Mouse (Mus musculus) liver, embryonic 14.5 days (tissue): ENCODE data around the gene Gm28051. TPM values are rescaled to one million over a fixed set of nuclear protein-coding genes. Genes with fewer than 3 reads are reported as not detected.
A peak's percentile ranks its signal among the peaks of the same experiment; 100 is the strongest.

Experiments
- ATAC-seq: fragments of 200-750 bp; cut with Nextera tagmentation; 2 replicates; pipeline ENCODE4 v1.8.0; 2017; ENCODE audit warnings: moderate number of reproducible peaks, mild to moderate bottlenecking, moderate library complexity; ENCODE audit not compliant: insufficient read depth
- DNase-seq, 3 experiments: peaks; one replicate each; pipeline ENCODE4 v3.0.0-alpha.2; 2012 to 2013; ENCODE audit warnings: low read depth in 3 of 3, low spot score in 3 of 3
- H3K27ac ChIP-seq: fragments of 300-500 bp; sonication (generic); 2 replicates; pipeline ENCODE4 v1.5.1; 2014; ENCODE audit warnings: moderate library complexity, mild to moderate bottlenecking, control low read depth, inconsistent platforms
- H3K27me3 ChIP-seq: fragments of 300-500 bp; sonication (generic); 2 replicates; pipeline ENCODE4 v1.6.1; 2014; ENCODE audit warnings: mild to moderate bottlenecking, low read length, moderate library complexity; ENCODE audit not compliant: control insufficient read depth, insufficient read depth
- H3K36me3 ChIP-seq: fragments of 300-500 bp; sonication (generic); replicated peaks from 2 replicates; pipeline ENCODE4 v1.6.1; 2014; ENCODE audit warnings: low read depth; ENCODE audit not compliant: control insufficient read depth, insufficient read depth
- H3K4me1 ChIP-seq, 2 experiments: fragments of 200-500 bp in 1 of 2; fragments of 300-500 bp in 1 of 2; sonication (generic) in 1 of 2; replicated peaks; 2 replicates each; pipeline ENCODE4 v1.6.1; 2012 to 2014; ENCODE audit warnings: antibody characterized with exemption in 1 of 2, inconsistent platforms in 1 of 2, low read length in 1 of 2; ENCODE audit not compliant: control insufficient read depth in 2 of 2, insufficient read depth in 2 of 2
- H3K4me2 ChIP-seq: fragments of 300-500 bp; sonication (generic); 2 replicates; pipeline ENCODE4 v1.6.1; 2014; ENCODE audit warnings: low read depth, mild to moderate bottlenecking, control low read depth, moderate library complexity
- H3K4me3 ChIP-seq, 2 experiments: fragments of 200-500 bp in 1 of 2; fragments of 300-500 bp in 1 of 2; sonication (generic) in 1 of 2; 2 replicates each; pipeline ENCODE4 v1.5.1; 2012 to 2014; ENCODE audit warnings: low read depth in 2 of 2, low read length in 2 of 2, mild to moderate bottlenecking in 2 of 2, control low read depth in 1 of 2, inconsistent platforms in 1 of 2, moderate library complexity in 1 of 2; ENCODE audit not compliant: insufficient read depth in 1 of 2
- H3K9ac ChIP-seq: fragments of 300-500 bp; sonication (generic); replicated peaks from 2 replicates; pipeline ENCODE4 v1.6.1; 2014; ENCODE audit warnings: mild to moderate bottlenecking, control low read depth, moderate library complexity
- H3K9me3 ChIP-seq: fragments of 300-500 bp; sonication (generic); 2 replicates; pipeline ENCODE4 v1.6.1; 2016; ENCODE audit warnings: low read length, mixed read lengths; ENCODE audit not compliant: control insufficient read depth
- CTCF ChIP-seq: IDR thresholded peaks from 2 replicates; pipeline ENCODE4 v1.5.1; 2016; ENCODE audit warnings: antibody characterized with exemption, low read depth, control low read depth
- EP300 ChIP-seq: IDR thresholded peaks from 2 replicates; pipeline ENCODE4 v1.6.1; 2016; ENCODE audit warnings: antibody characterized with exemption, low read depth
- WGBS: fragments of 180-500 bp; shearing (Covaris S2); extraction: QIAGEN DNeasy Blood & Tissue Kit; methylation state at CpG from one replicate; pipeline ENCODE4 v1.1.7; 2014; ENCODE audit not compliant: insufficient replicate concordance; 5-methylcytosine and 5-hydroxymethylcytosine counted together
- polyA plus RNA-seq, 2 experiments: library from polyadenylated mRNA; depleted of rRNA in 1 of 2; stranded (reverse) in 1 of 2; unstranded in 1 of 2; fragments of >200 nt; fragmentation: Nextera tagmentation in 1 of 2; extraction: Ambion mirVana in 1 of 2; gene quantifications; 2 replicates each; pipeline versions ENCODE4 v1.2.1 to v1.2.3; 2012 to 2014

Gene Gm28051
- polyA plus RNA-seq, 2 experiments = not detected

GRCm38 (mm10) chr12:102695369-102696239 lies 62.0 kb downstream of the Gm28051 start:
- peaks cover 0 to 20% of the 10 kb centered on the region in 2 experiments; a peak in 3 of 4 replicates for H3K4me1 ChIP-seq
- DNase-seq (no peak), ATAC-seq (no peak)
- H3K4me3 ChIP-seq = no peak overlapping the region
- H3K27ac ChIP-seq = no peak overlapping the region
- no peak overlapping the region for H3K4me2 ChIP-seq
- WGBS = 61% methylated on average over 18 of the region's 18 CpGs
- no peaks in the 10 kb centered on the region for H3K36me3 ChIP-seq
- TF ChIP-seq EP300 (no peak), CTCF (no peak)
- no peak overlapping the region for H3K9ac ChIP-seq
- H3K9me3 ChIP-seq = no peaks in the 10 kb centered on the region
- H3K27me3 ChIP-seq = no peaks in the 10 kb centered on the region

GRCm38 (mm10) chr12:102691761-102692160 lies 65.8 kb downstream of the Gm28051 start:
- Histone ChIP-seq H3K4me1 (no peaks in the 10 kb centered on the region), H3K9ac (no peak overlapping the region), H3K27me3 (no peaks in the 10 kb centered on the region), H3K27ac (no peak overlapping the region), H3K9me3 (no peaks in the 10 kb centered on the region), H3K4me2 (no peak overlapping the region), H3K4me3 (no peak overlapping the region), H3K36me3 (no peaks in the 10 kb centered on the region)
- DNase-seq (no peak), ATAC-seq (no peak)
- no peak for TF ChIP-seq CTCF
- TF ChIP-seq EP300 = no peak
- WGBS = 64% methylated on average over 7 of the region's 7 CpGs

- peak; percentile 16; the same call in 1 of the 2 replicates for ATAC-seq
- H3K9me3 ChIP-seq = no peaks in the 10 kb centered on the region
These were observed 66.4 kb downstream of the Gm28051 start for GRCm38 (mm10) chr12:102691180-102691579.

GRCm38 (mm10) chr12:102689773-102690563 lies 67.6 kb downstream of the Gm28051 start:
- ATAC-seq (0 out of 2 replicates have a peak, but pooled peaks have one; percentile 27), DNase-seq (no peak)
- H3K27ac ChIP-seq = no peak overlapping the region
- no peaks in the 10 kb centered on the region for H3K36me3 ChIP-seq
- H3K4me2 ChIP-seq = no peak overlapping the region
- H3K27me3 ChIP-seq = no peaks in the 10 kb centered on the region
- H3K9ac ChIP-seq = no peak overlapping the region
- H3K4me3 ChIP-seq = no peak overlapping the region
- H3K9me3 ChIP-seq = no peaks in the 10 kb centered on the region
- 43% methylated on average over 15 of the region's 15 CpGs for WGBS
- no peak for TF ChIP-seq EP300
- TF ChIP-seq CTCF = no peak
- H3K4me1 ChIP-seq = peaks cover 0 to 1% of the 10 kb centered on the region in 2 experiments; a peak in 1 of 4 replicates

More at GRCm38 (mm10) chr12:102691180-102691579, 66.4 kb downstream of the Gm28051 start:
- Histone ChIP-seq H3K4me1 (no peaks in the 10 kb centered on the region), H3K9ac (no peak overlapping the region), H3K4me3 (no peak overlapping the region), H3K27me3 (no peaks in the 10 kb centered on the region), H3K27ac (no peak overlapping the region), H3K36me3 (no peaks in the 10 kb centered on the region), H3K4me2 (no peak overlapping the region)
- no peak for DNase-seq
- no peak for TF ChIP-seq EP300
- no peak for TF ChIP-seq CTCF
- WGBS = 71% methylated on average over 11 of the region's 11 CpGs

- DNase-seq (no peak), ATAC-seq (no peak)
- H3K9ac ChIP-seq = no peak overlapping the region
- no peak overlapping the region for H3K27ac ChIP-seq
- no peaks in the 10 kb centered on the region for H3K27me3 ChIP-seq
- no peak for TF ChIP-seq EP300
- no peak for TF ChIP-seq CTCF
- no peaks in the 10 kb centered on the region for H3K9me3 ChIP-seq
- H3K4me2 ChIP-seq = no peak overlapping the region
- no peaks in the 10 kb centered on the region for H3K36me3 ChIP-seq
- WGBS = 67% methylated on average over 5 of the region's 5 CpGs
- no peak overlapping the region for H3K4me3 ChIP-seq
- H3K4me1 ChIP-seq = peaks cover 0 to 8% of the 10 kb centered on the region in 2 experiments; a peak in 2 of 4 replicates
These were observed 71.2 kb downstream of the Gm28051 start for GRCm38 (mm10) chr12:102686321-102686720.
